Mouse (Mus musculus): ENCODE measurements around the gene Scamp2. TPM values are rescaled to one million over a fixed set of nuclear protein-coding genes. Genes with fewer than 3 reads are reported as not detected.

Gene Scamp2
- polyA plus RNA-seq, 1 experiment from 2014 or later, result 60.6 TPM

GRCm38 (mm10) chr9:57577144-57577849 is 16.6 kb downstream of the Scamp2 start:
- no peaks in the 10 kb centered on the region for H3K9me3 ChIP-seq
- no peak for ATAC-seq (ENCODE audit: low FRiP score)
- no peak overlapping the region for H3K9ac ChIP-seq
- H3K27me3 ChIP-seq, result no peaks in the 10 kb centered on the region
- peaks cover 62% of the 10 kb centered on the region for H3K36me3 ChIP-seq (replicated peaks)
- no peak overlapping the region for H3K4me3 ChIP-seq (replicated peaks)
- H3K4me1 ChIP-seq, result no peaks in the 10 kb centered on the region
- H3K4me2 ChIP-seq, result no peak overlapping the region
- no peak overlapping the region for H3K27ac ChIP-seq
- WGBS, result 89% methylated on average over 6 of the region's 6 CpGs

DNA sequence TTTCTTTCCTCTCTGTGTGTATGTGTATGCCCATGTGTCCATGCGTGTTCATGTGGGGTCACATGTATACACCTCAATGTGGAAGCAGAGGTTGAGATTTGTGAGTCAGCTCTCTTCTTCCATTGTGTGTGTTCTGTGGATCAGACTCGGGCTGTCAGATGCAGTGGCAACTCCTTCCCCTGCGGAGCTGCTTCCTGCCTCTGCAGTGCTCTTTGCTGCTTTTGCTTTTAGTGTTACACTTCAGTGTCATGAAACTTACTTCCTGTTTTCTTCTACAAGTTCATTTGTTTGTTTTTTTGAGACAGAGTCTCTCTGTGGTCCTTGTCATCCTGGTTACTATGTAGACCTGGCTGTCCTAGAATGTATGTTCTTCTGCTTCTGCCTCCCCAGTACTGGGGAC is 24.2 kb downstream of the Scamp2 start:
- Histone ChIP-seq H3K9me3 (no peaks in the 10 kb centered on the region), H3K4me2 (no peak overlapping the region), H3K4me3 (replicated peaks) (no peak overlapping the region), H3K27me3 (no peaks in the 10 kb centered on the region), H3K9ac (no peak overlapping the region), H3K4me1 (peaks cover 10% of the 10 kb centered on the region), H3K27ac (no peak overlapping the region), H3K36me3 (replicated peaks) (peaks cover 69% of the 10 kb centered on the region)
- 86% methylated on average over 3 of the region's 3 CpGs for WGBS
- ATAC-seq (ENCODE audit: low FRiP score), result no peak

- H3K27me3 ChIP-seq, result no peaks in the 10 kb centered on the region
- peak; percentile 91 for ATAC-seq (ENCODE audit: low FRiP score)
- H3K9me3 ChIP-seq, result no peaks in the 10 kb centered on the region
- H3K27ac ChIP-seq, result peak within 1 kb of the TSS; percentile 76
- peak within 1 kb of the TSS; percentile 78 for H3K9ac ChIP-seq
- WGBS, result under 1% methylated on average over 58 of the region's 58 CpGs
- peak within 1 kb of the TSS; percentile 77 for H3K4me2 ChIP-seq
- H3K36me3 ChIP-seq (replicated peaks), result peaks cover 43% of the 10 kb centered on the region
- H3K4me1 ChIP-seq, result peaks cover 18% of the 10 kb centered on the region
- peak within 1 kb of the TSS; percentile 75 for H3K4me3 ChIP-seq (replicated peaks)
Measured at GRCm38 (mm10) chr9:57589224-57590126, 28.7 kb downstream of the Scamp2 start, which contains the start of gene Ulk3. Gene Ulk3, plus strand, starts transcription at chr9:57589452.

- Histone ChIP-seq H3K27ac (no peak overlapping the region), H3K36me3 (replicated peaks) (peaks cover 45% of the 10 kb centered on the region), H3K9ac (no peak overlapping the region), H3K9me3 (no peaks in the 10 kb centered on the region), H3K4me3 (replicated peaks) (no peak overlapping the region), H3K4me2 (peak overlapping the region; percentile 77; the same call in 1 of the 2 replicates), H3K27me3 (no peaks in the 10 kb centered on the region), H3K4me1 (peaks cover 18% of the 10 kb centered on the region)
- WGBS, result 36% methylated on average over 5 of the region's 5 CpGs
- no peak for ATAC-seq (ENCODE audit: low FRiP score)
Measured at GRCm38 (mm10) chr9:57590726-57591125, 30.0 kb downstream of the Scamp2 start.

GRCm38 (mm10) chr9:57593454-57594173 is 32.9 kb downstream of the Scamp2 start:
- Histone ChIP-seq H3K36me3 (replicated peaks) (peaks cover 29% of the 10 kb centered on the region), H3K4me3 (replicated peaks) (no peak overlapping the region), H3K9me3 (no peaks in the 10 kb centered on the region), H3K4me1 (peaks cover 31% of the 10 kb centered on the region), H3K27ac (no peak overlapping the region), H3K27me3 (no peaks in the 10 kb centered on the region), H3K9ac (no peak overlapping the region), H3K4me2 (no peak overlapping the region)
- ATAC-seq (ENCODE audit: low FRiP score), result no peak
- WGBS, result 63% methylated on average over 12 of the region's 12 CpGs

- no peak overlapping the region for H3K4me2 ChIP-seq
- no peaks in the 10 kb centered on the region; the same call in 1 of the 2 replicates for H3K27me3 ChIP-seq
- no peak overlapping the region for H3K27ac ChIP-seq
- 86% methylated on average over 9 of the region's 9 CpGs for WGBS
- peaks cover 31% of the 10 kb centered on the region for H3K4me1 ChIP-seq
- H3K9ac ChIP-seq, result no peak overlapping the region
- no peak overlapping the region for H3K4me3 ChIP-seq (replicated peaks)
- no peak for ATAC-seq (ENCODE audit: low FRiP score)
- H3K9me3 ChIP-seq, result no peaks in the 10 kb centered on the region
- H3K36me3 ChIP-seq (replicated peaks), result peaks cover 29% of the 10 kb centered on the region
Measured at GRCm38 (mm10) chr9:57594174-57594509, 33.4 kb downstream of the Scamp2 start.

DNA sequence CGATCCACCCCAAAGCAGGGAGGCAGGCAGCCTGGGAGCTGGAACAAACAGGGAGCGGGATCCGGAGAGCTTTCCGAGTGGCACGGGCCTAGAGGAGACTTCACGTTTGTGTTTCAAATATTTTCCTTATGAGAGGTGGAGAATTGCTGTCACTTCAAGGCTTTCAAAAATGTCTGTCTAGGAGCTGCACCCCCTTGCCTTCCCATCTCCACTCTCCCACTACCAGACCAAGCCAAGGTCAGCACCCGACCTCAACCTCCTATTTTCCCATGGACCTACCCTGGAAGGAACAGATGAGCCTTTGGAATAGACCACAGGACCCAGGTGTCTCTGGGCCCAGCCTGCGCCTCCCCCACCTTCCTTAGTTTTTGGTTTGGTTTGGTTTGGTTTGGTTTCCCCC is 36.5 kb downstream of the Scamp2 start:
- Histone ChIP-seq H3K4me2 (no peak overlapping the region), H3K27ac (no peak overlapping the region), H3K4me1 (peaks cover 39% of the 10 kb centered on the region), H3K36me3 (replicated peaks) (peaks cover 29% of the 10 kb centered on the region), H3K27me3 (no peaks in the 10 kb centered on the region; the same call in 1 of the 2 replicates), H3K4me3 (replicated peaks) (no peak overlapping the region), H3K9me3 (no peaks in the 10 kb centered on the region), H3K9ac (no peak overlapping the region)
- WGBS, result 85% methylated on average over 8 of the region's 8 CpGs
- ATAC-seq (ENCODE audit: low FRiP score), result no peak

DNA sequence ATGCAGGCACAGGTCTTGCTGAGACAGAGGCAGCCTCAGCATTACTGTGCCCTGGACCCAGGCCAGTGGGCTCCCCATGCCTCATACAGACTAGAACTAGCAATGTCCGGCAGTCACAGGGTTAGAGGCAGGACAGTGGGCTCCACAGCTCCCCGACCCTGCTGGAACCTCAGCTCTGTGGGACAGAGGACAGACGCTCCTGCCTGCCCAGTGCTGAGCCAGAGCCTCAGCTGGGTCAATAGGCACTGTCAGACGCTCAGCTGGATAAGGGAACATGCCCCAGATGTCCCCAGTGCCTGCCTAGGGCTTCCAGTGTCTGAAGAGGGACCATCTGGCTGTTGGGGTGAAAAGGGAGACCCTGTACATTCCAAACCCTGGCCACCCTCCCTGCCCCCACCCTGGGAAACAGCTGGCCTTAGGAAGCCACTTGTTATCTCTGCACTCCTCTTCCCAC is 37.2 kb downstream of the Scamp2 start:
- H3K36me3 ChIP-seq (replicated peaks), result peaks cover 26% of the 10 kb centered on the region
- no peaks in the 10 kb centered on the region; the same call in 1 of the 2 replicates for H3K27me3 ChIP-seq
- no peak overlapping the region for H3K4me2 ChIP-seq
- no peak overlapping the region for H3K27ac ChIP-seq
- H3K4me3 ChIP-seq (replicated peaks), result no peak overlapping the region
- H3K4me1 ChIP-seq, result peaks cover 39% of the 10 kb centered on the region
- 31% methylated on average over 4 of the region's 4 CpGs for WGBS
- no peaks in the 10 kb centered on the region for H3K9me3 ChIP-seq
- peak; percentile 34; the same call in 1 of the 2 replicates for ATAC-seq (ENCODE audit: low FRiP score)
- H3K9ac ChIP-seq, result no peak overlapping the region

DNA sequence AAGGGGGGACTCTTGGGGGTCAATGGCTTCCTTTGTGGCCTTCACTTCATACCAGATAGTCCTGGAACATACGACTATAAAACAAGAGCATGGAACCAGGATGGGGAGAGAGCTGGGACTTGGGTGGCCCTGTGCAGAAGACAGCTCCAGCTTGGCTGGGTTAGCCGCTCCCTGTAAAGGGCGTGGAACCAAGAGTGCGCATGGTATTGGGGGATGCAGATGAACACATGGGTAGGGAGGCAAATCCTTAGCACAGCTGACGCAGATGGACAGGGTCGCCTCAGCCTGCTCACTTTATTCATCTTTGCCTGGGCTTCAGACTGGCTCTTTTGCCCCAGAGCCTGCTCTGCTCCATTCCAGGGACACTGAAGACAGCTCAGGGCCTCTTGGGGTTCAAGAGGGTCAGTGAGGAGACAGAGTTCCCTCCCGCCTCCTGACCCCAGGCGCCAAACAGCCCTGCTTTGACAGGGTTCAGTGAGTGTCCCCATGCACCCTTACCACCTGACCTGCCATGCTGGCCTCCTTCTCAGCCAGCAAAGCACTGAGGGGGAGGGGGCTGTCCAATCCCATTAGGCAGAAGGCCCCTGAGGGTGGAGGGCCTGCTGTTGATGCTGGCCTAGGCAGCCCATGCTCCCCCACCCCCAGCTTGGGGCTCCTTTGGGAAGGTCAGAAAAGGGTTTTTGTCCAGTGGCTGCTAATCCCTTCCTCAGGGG is 38.3 kb downstream of the Scamp2 start:
- ATAC-seq (ENCODE audit: low FRiP score), result no peak
- Histone ChIP-seq H3K27ac (0 out of 2 replicates have a peak overlapping the region, but pooled peaks have one; percentile 19), H3K36me3 (replicated peaks) (peaks cover 15% of the 10 kb centered on the region), H3K4me3 (replicated peaks) (no peak overlapping the region), H3K27me3 (no peaks in the 10 kb centered on the region; the same call in 1 of the 2 replicates), H3K9me3 (no peaks in the 10 kb centered on the region), H3K4me2 (no peak overlapping the region), H3K4me1 (peaks cover 39% of the 10 kb centered on the region), H3K9ac (peak overlapping the region; percentile 7; the same call in 1 of the 2 replicates)
- WGBS, result 45% methylated on average over 8 of the region's 8 CpGs

DNA sequence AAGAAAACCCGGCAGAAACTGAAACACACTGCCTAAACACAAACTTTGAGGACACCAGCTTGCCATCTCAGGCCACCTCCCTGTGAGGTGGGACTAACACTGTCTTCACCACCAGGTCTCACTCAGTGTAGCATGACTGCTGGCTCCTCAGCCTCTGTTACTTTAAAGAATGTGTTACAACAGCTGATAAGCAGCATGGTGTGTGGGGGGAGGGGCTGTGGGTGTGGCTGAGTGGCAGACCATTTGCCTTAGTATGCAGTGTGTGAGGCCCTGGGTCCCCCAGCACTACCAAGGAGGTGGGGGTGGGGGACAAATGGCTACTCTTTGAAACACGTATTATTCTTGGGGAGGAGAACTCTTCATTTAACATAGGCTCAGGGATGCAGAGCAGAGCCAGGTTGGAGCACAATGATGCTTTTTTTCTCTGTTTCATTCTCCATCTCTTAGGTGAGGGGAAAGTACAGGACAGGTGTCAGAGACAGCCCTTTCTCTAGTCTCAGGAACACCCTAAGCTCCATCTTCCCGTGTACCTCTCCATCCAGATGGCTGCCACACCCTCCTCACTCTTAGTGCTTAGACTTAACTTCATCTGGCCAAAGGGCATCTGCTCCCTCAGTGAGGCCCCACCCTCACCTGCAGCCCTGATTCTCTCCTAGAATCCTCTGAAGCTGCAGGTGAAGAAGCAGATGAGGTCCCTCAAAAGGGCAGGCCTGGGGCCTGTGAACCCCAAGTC is 40.0 kb downstream of the Scamp2 start:
- H3K4me1 ChIP-seq, result peaks cover 43% of the 10 kb centered on the region
- WGBS, result 5% methylated on average over 3 of the region's 3 CpGs

GRCm38 (mm10) chr9:57601353-57601706 is 40.6 kb downstream of the Scamp2 start:
- peaks cover 49% of the 10 kb centered on the region for H3K4me1 ChIP-seq
- no peaks in the 10 kb centered on the region for H3K36me3 ChIP-seq (replicated peaks)
- no peaks in the 10 kb centered on the region for H3K9me3 ChIP-seq
- no peak overlapping the region for H3K4me3 ChIP-seq (replicated peaks)
- no peak overlapping the region for H3K4me2 ChIP-seq
- no peak overlapping the region for H3K9ac ChIP-seq
- no peak for ATAC-seq (ENCODE audit: low FRiP score)
- H3K27ac ChIP-seq, result no peak overlapping the region
- H3K27me3 ChIP-seq, result peaks cover 23% of the 10 kb centered on the region
- 70% methylated on average over 2 of the region's 2 CpGs for WGBS

More for the DNA sequence above, 40.0 kb downstream of the Scamp2 start:
- no peak overlapping the region for H3K4me3 ChIP-seq (replicated peaks)
- no peaks in the 10 kb centered on the region for H3K36me3 ChIP-seq (replicated peaks)
- H3K27me3 ChIP-seq, result peaks cover 17% of the 10 kb centered on the region
- H3K27ac ChIP-seq, result no peak overlapping the region
- H3K4me2 ChIP-seq, result no peak overlapping the region; the same call in 1 of the 2 replicates
- H3K9ac ChIP-seq, result no peak overlapping the region
- peak; percentile 37; the same call in 1 of the 2 replicates for ATAC-seq (ENCODE audit: low FRiP score)
- H3K9me3 ChIP-seq, result no peaks in the 10 kb centered on the region

Data from forebrain, embryonic 12.5 days (tissue).